Mouse (Mus musculus) urinary bladder, adult 2 months (tissue): ENCODE data around the gene Elmod1. TPM values are rescaled to one million over a fixed set of nuclear protein-coding genes. Genes with fewer than 3 reads are reported as not detected.
"Not testable (repeated sequence)": the region's sequence is repeated elsewhere in the genome, so short reads cannot be mapped to it uniquely, and the experiment has no call there.

Source experiments
- DNase-seq: peaks from one replicate; pipeline ENCODE4 v3.0.0; 2022; ENCODE audit warnings: low spot score
- polyA plus RNA-seq: library from polyadenylated mRNA; depleted of rRNA; stranded (reverse); fragments of >200 nt; gene quantifications from 2 replicates; pipeline ENCODE4 v1.2.3, GENCODE M21; 2012; rRNA removed

Gene Elmod1
- polyA plus RNA-seq = 0.04 and 0.12 TPM in 2 replicates

GRCm38 (mm10) chr9:53975122-53975518 is at the start of gene Elmod1:
Gene Elmod1 (minus strand): TSS chr9:53975301.
- peak; percentile 24 for DNase-seq

- no peak for DNase-seq
Measured at GRCm38 (mm10) chr9:54022795-54023194, 47.7 kb upstream of the Elmod1 start.

GRCm38 (mm10) chr9:53994528-53994927 is 19.4 kb upstream of the Elmod1 start:
- DNase-seq = no peak

- not testable (repeated sequence) for DNase-seq
Measured at GRCm38 (mm10) chr9:53992567-53992966, 17.5 kb upstream of the Elmod1 start.

GRCm38 (mm10) chr9:53990921-53991320 is 15.8 kb upstream of the Elmod1 start:
- DNase-seq = no peak

- DNase-seq = no peak
Measured at GRCm38 (mm10) chr9:53986972-53987371, 11.9 kb upstream of the Elmod1 start.

- DNase-seq = no peak
Measured at GRCm38 (mm10) chr9:53984868-53985267, 9.8 kb upstream of the Elmod1 start.

- DNase-seq = no peak
Measured at GRCm38 (mm10) chr9:53974328-53975121, 576 bp downstream of the Elmod1 start.

- no peak for DNase-seq
Measured at GRCm38 (mm10) chr9:53973929-53974327, 1.2 kb downstream of the Elmod1 start.

GRCm38 (mm10) chr9:53973241-53973640 is 1.9 kb downstream of the Elmod1 start:
- no peak for DNase-seq

GRCm38 (mm10) chr9:53972358-53972757 is 2.7 kb downstream of the Elmod1 start:
- no peak for DNase-seq

GRCm38 (mm10) chr9:53967610-53968368 is 7.3 kb downstream of the Elmod1 start:
- no peak for DNase-seq

- DNase-seq = no peak
Measured at GRCm38 (mm10) chr9:53957021-53957420, 18.1 kb downstream of the Elmod1 start.

GRCm38 (mm10) chr9:53954853-53955252 is 20.2 kb downstream of the Elmod1 start:
- DNase-seq = no peak

- no peak for DNase-seq
Measured at GRCm38 (mm10) chr9:53947463-53947862, 27.6 kb downstream of the Elmod1 start.

- DNase-seq = no peak
Measured at GRCm38 (mm10) chr9:53938555-53938954, 36.5 kb downstream of the Elmod1 start.

GRCm38 (mm10) chr9:53934179-53934578 is 40.9 kb downstream of the Elmod1 start:
- no peak for DNase-seq

- DNase-seq = no peak
Measured at GRCm38 (mm10) chr9:53933375-53933774, 41.7 kb downstream of the Elmod1 start.

GRCm38 (mm10) chr9:53930906-53931305 is 44.2 kb downstream of the Elmod1 start:
- DNase-seq = no peak

- DNase-seq = no peak
Measured at GRCm38 (mm10) chr9:53921061-53921460, 54.0 kb downstream of the Elmod1 start.

- no peak for DNase-seq
Measured at GRCm38 (mm10) chr9:53915929-53916721, 59.0 kb downstream of the Elmod1 start.

- no peak for DNase-seq
Measured at GRCm38 (mm10) chr9:53910823-53911222, 64.3 kb downstream of the Elmod1 start.
